ENCODE assay signal across 22 mouse cellular contexts in genomic region chr8:60951757-60952156, GRCm38 (mm10). TPM values are rescaled to one million over a fixed set of nuclear protein-coding genes. Genes with fewer than 3 reads are reported as not detected.
DNase-seq lines count a peak whose midpoint lies in the region; ATAC-seq and TF ChIP-seq lines count a peak whose summit lies in the region.
"Had no signal": no experiment of that assay in that cellular context is flagged by ENCODE, and none has a peak within 500 bp of the region (broad histone marks: within the 10 kb centered on the region; RNA-seq: fewer than 3 reads in every experiment).

No protein-coding gene starts in this region.

- WGBS in heart, embryonic 13.5 days = 85% methylated on average over 1 of the region's 1 CpGs
- WGBS in liver, embryonic 16.5 days (ENCODE audit: insufficient replicate concordance) = 94% methylated on average over 1 of the region's 1 CpGs

- H3K79me2 ChIP-seq in CH12.LX (replicated peaks; ENCODE audit: control insufficient read depth, extremely low read depth, insufficient read depth, poor library complexity, severe bottlenecking) (peaks cover 38% of the 10 kb centered on the region), MEL (ENCODE audit: control insufficient read depth, insufficient read depth, low read length, poor library complexity) (peaks cover 46% of the 10 kb centered on the region)

- intact Hi-C loops in heart, postnatal 25 days (cut with DNase I) = loop anchor here (5.0 kb wide), 1 partner anchor 41 kb away; the partner anchor contains the start of gene Nek1

- DNase-seq in heart, postnatal 25 days (ENCODE audit: low spot score) = no peak
- DNase-seq in CH12.LX (ENCODE audit: extremely low read depth) = no peak
- DNase-seq in MEL (ENCODE audit: low read depth, low spot score) = no peak
- no peak for DNase-seq in Muller cell, postnatal 12 days (ENCODE audit: inconsistent ontology term)
- DNase-seq in ovary, postnatal 14 days (ENCODE audit: low spot score) = no peak
- DNase-seq: adrenal gland, postnatal 25 days; embryo, embryonic 11 days; forebrain, postnatal 0 days; gastrocnemius, postnatal 14 days; heart, postnatal 10 days; kidney, adult 8-10 months; layer of hippocampus, adult 9-11 months; lung, postnatal 36 days; right cerebral cortex, postnatal 14 days had no signal

- TF ChIP-seq EP300 in CH12.LX (IDR thresholded peaks at IDR 0.05; ENCODE audit: low read length) (no peak), MEL (IDR thresholded peaks at IDR 0.05; ENCODE audit: low read depth in 1 of 2, low read length in 2 of 2) (no peak)

- TF ChIP-seq CTCF in CH12.LX (conservative IDR thresholded peaks at IDR 0.05 in 1 of 2, IDR thresholded peaks at IDR 0.05 in 1 of 2; ENCODE audit: low read depth in 2 of 2, low read length in 2 of 2) = no peak
- no peak for TF ChIP-seq CTCF in MEL (IDR thresholded peaks at IDR 0.05 in 2 of 3, conservative IDR thresholded peaks at IDR 0.05 in 1 of 3; ENCODE audit: control insufficient read depth in 1 of 3, insufficient read depth in 1 of 3, low read depth in 2 of 3, low read length in 3 of 3, poor library complexity in 1 of 3, severe bottlenecking in 1 of 3)

- no peak overlapping the region for H3K9ac ChIP-seq in heart, embryonic 13.5 days
- no peak overlapping the region for H3K9ac ChIP-seq in CH12.LX (ENCODE audit: insufficient read depth, low read depth)
- no peak overlapping the region; the same call in 1 of the 2 replicates for H3K9ac ChIP-seq in MEL (ENCODE audit: control insufficient read depth, low read depth, low read length, poor library complexity, severe bottlenecking)
- no peak overlapping the region for H3K9ac ChIP-seq in liver, embryonic 16.5 days (ENCODE audit: low read depth, low read length)
- H3K9ac ChIP-seq: embryonic facial prominence, embryonic 13.5 days; forebrain, embryonic 12.5 days; forebrain, postnatal 0 days had no signal

- H3K9me3 ChIP-seq in heart, embryonic 13.5 days = no peaks in the 10 kb centered on the region
- H3K9me3 ChIP-seq in CH12.LX (replicated peaks; ENCODE audit: low read length) = no peaks in the 10 kb centered on the region
- H3K9me3 ChIP-seq in MEL (replicated peaks; ENCODE audit: insufficient read depth, low read length) = no peaks in the 10 kb centered on the region
- H3K9me3 ChIP-seq in liver, embryonic 16.5 days (replicated peaks; ENCODE audit: control insufficient read depth, low read length) = no peaks in the 10 kb centered on the region
- H3K9me3 ChIP-seq: embryonic facial prominence, embryonic 13.5 days; forebrain, embryonic 12.5 days had no signal

- no peak overlapping the region for H3K4me3 ChIP-seq in heart, embryonic 13.5 days
- no peak overlapping the region for H3K4me3 ChIP-seq in CH12.LX (replicated peaks in 1 of 3; ENCODE audit: low read depth in 2 of 3, low read length in 2 of 3, poor library complexity in 1 of 3)
- H3K4me3 ChIP-seq in MEL (ENCODE audit: control insufficient read depth in 1 of 2, insufficient read depth in 1 of 2, low read depth in 2 of 2, low read length in 2 of 2) = peak overlapping the region in 1 of 2 experiments; percentile 84; a peak in 1 of 4 replicates
- H3K4me3 ChIP-seq in liver, embryonic 16.5 days (ENCODE audit: low read depth, low read length) = no peak overlapping the region
- H3K4me3 ChIP-seq: embryonic facial prominence, embryonic 13.5 days had no signal

- no peak for TF ChIP-seq RAD21 in CH12.LX (IDR thresholded peaks at IDR 0.05; ENCODE audit: low read depth, low read length)
- no peak for TF ChIP-seq RAD21 in MEL (IDR thresholded peaks at IDR 0.05; ENCODE audit: low read depth, low read length)

- no peaks in the 10 kb centered on the region for H3K36me3 ChIP-seq in heart, embryonic 13.5 days
- H3K36me3 ChIP-seq in CH12.LX (replicated peaks in 1 of 2; ENCODE audit: control insufficient read depth in 1 of 2, insufficient read depth in 1 of 2, low read length in 1 of 2) (peaks cover 0 to 3% of the 10 kb centered on the region in 2 experiments), MEL (ENCODE audit: control insufficient read depth in 1 of 2, insufficient read depth in 2 of 2, low read length in 2 of 2) (peaks cover 0 to 49% of the 10 kb centered on the region in 2 experiments; a peak in 3 of 4 replicates)
- no peaks in the 10 kb centered on the region; the same call in 1 of the 2 replicates for H3K36me3 ChIP-seq in liver, embryonic 16.5 days (ENCODE audit: control insufficient read depth, insufficient read depth)
- H3K36me3 ChIP-seq: embryonic facial prominence, embryonic 13.5 days; forebrain, embryonic 12.5 days had no signal

- peaks cover 41% of the 10 kb centered on the region for H3K4me1 ChIP-seq in heart, embryonic 13.5 days
- H3K4me1 ChIP-seq in CH12.LX (ENCODE audit: control insufficient read depth in 1 of 2, insufficient read depth in 2 of 2) (peaks cover 2 to 39% of the 10 kb centered on the region in 2 experiments), MEL (ENCODE audit: control insufficient read depth in 1 of 2, insufficient read depth in 2 of 2, low read length in 2 of 2) (peaks cover 24 to 31% of the 10 kb centered on the region in 2 experiments)
- peaks cover 37% of the 10 kb centered on the region for H3K4me1 ChIP-seq in liver, embryonic 16.5 days (ENCODE audit: control insufficient read depth, low read depth, low read length)

- in situ Hi-C loops in CH12.LX (cut with MboI; ENCODE audit: low pct_ligation_motif_present, low pct_unique_long_range_greater_than_20kb, low sequenced_read_pairs) = no loop called here

- no peaks in the 10 kb centered on the region for H3K27me3 ChIP-seq in heart, embryonic 13.5 days (replicated peaks)
- no peaks in the 10 kb centered on the region for H3K27me3 ChIP-seq in CH12.LX (replicated peaks)
- H3K27me3 ChIP-seq in MEL (ENCODE audit: control insufficient read depth in 1 of 2, insufficient read depth in 2 of 2, low read length in 2 of 2) = no peaks in the 10 kb centered on the region
- no peaks in the 10 kb centered on the region for H3K27me3 ChIP-seq in liver, embryonic 16.5 days (ENCODE audit: control insufficient read depth, insufficient read depth, low read depth, low read length)
- H3K27me3 ChIP-seq: embryonic facial prominence, embryonic 13.5 days; forebrain, embryonic 12.5 days; Patski had no signal

- peak overlapping the region; percentile 63; the same call in 1 of the 2 replicates for H3K4me2 ChIP-seq in heart, embryonic 13.5 days
- H3K4me2 ChIP-seq in CH12.LX (ENCODE audit: insufficient read depth, low read depth, poor library complexity, severe bottlenecking) = no peak overlapping the region
- H3K4me2 ChIP-seq in liver, embryonic 16.5 days (ENCODE audit: low read depth, low read length) = peak overlapping the region; percentile 57
- H3K4me2 ChIP-seq: embryonic facial prominence, embryonic 13.5 days had no signal

- TF ChIP-seq POLR2A in CH12.LX (IDR thresholded peaks at IDR 0.05; ENCODE audit: low read depth, low read length) (no peak), MEL (IDR thresholded peaks at IDR 0.05; ENCODE audit: control insufficient read depth in 1 of 2, insufficient read depth in 1 of 2, low read depth in 1 of 2, low read length in 2 of 2, poor library complexity in 1 of 2) (no peak)

- no peak for ATAC-seq in heart, embryonic 13.5 days (ENCODE audit: extremely low read depth, insufficient number of reproducible peaks, low FRiP score, low TSS enrichment)
- no peak for ATAC-seq in liver, embryonic 16.5 days (ENCODE audit: low read depth)
- ATAC-seq: CD4-positive, CD25-positive, alpha-beta regulatory T cell, adult 4 months; forebrain, postnatal 0 days; intestine, embryonic 16.5 days; Patski had no signal

- no peak overlapping the region for H3K27ac ChIP-seq in heart, embryonic 13.5 days (replicated peaks)
- no peak overlapping the region for H3K27ac ChIP-seq in CH12.LX (ENCODE audit: insufficient read depth, low read depth)
- H3K27ac ChIP-seq in MEL (ENCODE audit: control insufficient read depth, low read depth, low read length) = no peak overlapping the region
- H3K27ac ChIP-seq in liver, embryonic 16.5 days (ENCODE audit: low read length) = no peak overlapping the region
- H3K27ac ChIP-seq: embryonic facial prominence, embryonic 13.5 days; forebrain, embryonic 12.5 days; kidney, postnatal 0 days had no signal

- dilution Hi-C loops in CH12.LX (cut with MboI; ENCODE audit: extremely low pct_ligation_motif_present, extremely low pct_unique_long_range_greater_than_20kb, low sequenced_read_pairs) = no loop called here

TF ChIP-seq in CH12.LX, 34 proteins besides CTCF, POLR2A, EP300 and RAD21:
- TF ChIP-seq CHD1 (IDR thresholded peaks at IDR 0.05; ENCODE audit: low read depth, low read length) (no peak), ZNF384 (IDR thresholded peaks at IDR 0.05; ENCODE audit: low read depth, low read length) (peak; percentile 80)

TF ChIP-seq in MEL, 35 proteins besides CTCF, POLR2A, EP300 and RAD21 (continues in another document):
- no peak for TF ChIP-seq SMC3 (IDR thresholded peaks at IDR 0.05; ENCODE audit: low read depth, low read length)
- no peak for TF ChIP-seq POLR2AphosphoS5 (IDR thresholded peaks at IDR 0.05; ENCODE audit: borderline replicate concordance, low read depth, low read length)
- TF ChIP-seq BHLHE40 (IDR thresholded peaks at IDR 0.05; ENCODE audit: borderline replicate concordance, low read depth, low read length) = no peak
- TF ChIP-seq ZNF384 (IDR thresholded peaks at IDR 0.05; ENCODE audit: low read depth, low read length) = peak; percentile 79
- no peak for TF ChIP-seq CHD1 (IDR thresholded peaks at IDR 0.05; ENCODE audit: low read depth, low read length)
- no peak for TF ChIP-seq ZKSCAN1 (IDR thresholded peaks at IDR 0.05; ENCODE audit: low read depth, low read length)
- no peak for TF ChIP-seq MAZ (IDR thresholded peaks at IDR 0.05; ENCODE audit: low read depth, low read length)

RNA-seq across cellular contexts. Expression of gene Clcn3, which starts 31.3 kb away (rescaled TPM):
- polyA plus RNA-seq in heart, embryonic 13.5 days (2015; fragmentation: Nextera tagmentation; extraction: Ambion mirVana) = 19.6 and 21.2 TPM in 2 replicates
- 10 to 100 TPM; 33.0 to 34.0 TPM for total RNA-seq in heart, postnatal 25 days (2021)
- total RNA-seq in CH12.LX (2012; rRNA removed) (23.3 and 29.2 TPM in 2 replicates), CH12.LX (2014; rRNA removed) (37.3 and 39.3 TPM in 2 replicates), MEL (2012; rRNA removed) (28.8 and 34.6 TPM in 2 replicates)
- polyA plus RNA-seq in CH12.LX (2012; ENCODE audit: insufficient read length, low read depth) (18.7 and 21.9 TPM in 2 replicates), MEL (2012; ENCODE audit: insufficient read depth in 1 of 2, insufficient read length in 2 of 2, low read depth in 1 of 2, low replicate concordance in 2 of 2, missing spikeins in 1 of 2) (10 to 100 TPM; 33.0 to 65.6 TPM)
- 39.4 and 41.2 TPM in 2 replicates for polyA plus RNA-seq in liver, embryonic 16.5 days (2015; fragmentation: Nextera tagmentation; extraction: Ambion mirVana)

RNA-seq across cellular contexts. Expression of gene Nek1, which starts 41.2 kb away (rescaled TPM):
- polyA plus RNA-seq in heart, embryonic 13.5 days (2015; fragmentation: Nextera tagmentation; extraction: Ambion mirVana) = 10.6 and 11.6 TPM in 2 replicates
- 1 to 10 TPM; 7.8 to 9.0 TPM for total RNA-seq in heart, postnatal 25 days (2021)
- total RNA-seq in CH12.LX (2012; rRNA removed) (6.5 and 7.7 TPM in 2 replicates), CH12.LX (2014; rRNA removed) (8.2 and 9.2 TPM in 2 replicates), MEL (2012; rRNA removed) (8.9 and 11.5 TPM in 2 replicates)
- polyA plus RNA-seq in CH12.LX (2012; ENCODE audit: insufficient read length, low read depth) (9.1 TPM in 2 replicates), MEL (2012; ENCODE audit: insufficient read depth in 1 of 2, insufficient read length in 2 of 2, low read depth in 1 of 2, low replicate concordance in 2 of 2, missing spikeins in 1 of 2) (10 to 100 TPM; 15.6 to 35.3 TPM)
- 7.1 and 7.9 TPM in 2 replicates for polyA plus RNA-seq in liver, embryonic 16.5 days (2015; fragmentation: Nextera tagmentation; extraction: Ambion mirVana)
